Comparison of ENCODE assay signal across 8 mouse cellular contexts in the genomic region with DNA sequence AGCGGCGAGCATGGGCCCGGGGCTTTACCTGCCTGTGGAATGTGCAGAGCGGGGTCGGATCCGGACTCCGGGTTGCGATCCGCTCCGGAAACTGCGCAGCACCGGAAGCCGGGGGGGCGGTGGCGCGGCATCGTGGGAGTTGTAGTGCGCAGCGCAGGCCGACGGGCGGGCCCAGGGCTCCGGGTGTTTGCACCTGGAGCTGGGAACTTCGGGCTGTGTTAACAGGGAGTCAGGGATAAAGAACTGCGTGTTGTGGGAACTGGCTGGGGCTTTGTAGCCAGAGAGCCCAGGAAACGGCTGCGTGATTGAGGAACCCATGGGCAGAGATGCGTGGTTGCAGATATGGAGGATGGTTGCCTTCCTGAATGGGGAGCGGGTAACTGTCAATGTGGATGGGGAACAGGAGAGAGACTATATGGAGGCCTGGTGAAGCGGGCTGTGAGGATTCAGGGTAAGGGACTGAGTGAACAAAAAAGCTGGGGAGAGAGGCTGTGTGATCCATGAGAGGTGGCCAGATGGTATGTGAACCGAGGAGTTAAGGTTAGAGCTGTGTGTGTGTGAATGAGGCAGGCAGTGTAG. TPM values are rescaled to one million over a fixed set of nuclear protein-coding genes. Genes with fewer than 3 reads are reported as not detected.
DNase-seq lines count a peak whose midpoint lies in the region; ATAC-seq and TF ChIP-seq lines count a peak whose summit lies in the region.

A gene (minus strand): TSS at position 110 of the 579 bp plus-strand sequence.

- under 1% methylated on average over 30 of the region's 31 CpGs for WGBS in embryonic facial prominence, embryonic 13.5 days
- under 1% methylated on average over 30 of the region's 31 CpGs for WGBS in limb, embryonic 12.5 days
- under 1% methylated on average over 31 of the region's 31 CpGs for WGBS in midbrain, embryonic 14.5 days
- WGBS in spleen, adult 2 months: under 1% methylated on average over 31 of the region's 31 CpGs

- no peak for TF ChIP-seq CTCF in spleen, adult 2 months (IDR thresholded peaks at IDR 0.05; ENCODE audit: extremely low read depth, insufficient read depth, insufficient read length, insufficient replicate concordance)

- TF ChIP-seq POLR2A in spleen, adult 2 months (IDR thresholded peaks at IDR 0.05; ENCODE audit: low read depth, low read length): no peak

- H3K4me3 ChIP-seq in embryonic facial prominence, embryonic 13.5 days: peak within 1 kb of the TSS; percentile 89
- H3K4me3 ChIP-seq in limb, embryonic 12.5 days (replicated peaks): peak within 1 kb of the TSS; percentile 94
- H3K4me3 ChIP-seq in midbrain, embryonic 14.5 days (replicated peaks; ENCODE audit: low read depth, low read length): peak within 1 kb of the TSS; percentile 84
- H3K4me3 ChIP-seq in spleen, adult 2 months (ENCODE audit: extremely low read depth, insufficient read depth, insufficient read length): peak within 1 kb of the TSS; percentile 90

- H3K27me3 ChIP-seq in embryonic facial prominence, embryonic 13.5 days: no peaks in the 10 kb centered on the region
- no peaks in the 10 kb centered on the region for H3K27me3 ChIP-seq in limb, embryonic 12.5 days
- no peaks in the 10 kb centered on the region for H3K27me3 ChIP-seq in midbrain, embryonic 14.5 days (ENCODE audit: control insufficient read depth, insufficient read depth, low read length)
- no peaks in the 10 kb centered on the region for H3K27me3 ChIP-seq in spleen, adult 2 months (ENCODE audit: control insufficient read depth, insufficient read depth, low read length)

- peak within 1 kb of the TSS; percentile 99 for H3K27ac ChIP-seq in embryonic facial prominence, embryonic 13.5 days
- peak within 1 kb of the TSS; percentile 99 for H3K27ac ChIP-seq in limb, embryonic 12.5 days
- peak within 1 kb of the TSS; percentile 100 for H3K27ac ChIP-seq in midbrain, embryonic 14.5 days (replicated peaks; ENCODE audit: low read depth, low read length)
- peak within 1 kb of the TSS; percentile 94 for H3K27ac ChIP-seq in spleen, adult 2 months (ENCODE audit: insufficient read depth, low read length)

- peaks cover 14% of the 10 kb centered on the region for H3K36me3 ChIP-seq in embryonic facial prominence, embryonic 13.5 days
- H3K36me3 ChIP-seq in limb, embryonic 12.5 days: peaks cover 21% of the 10 kb centered on the region; the same call in 1 of the 2 replicates
- H3K36me3 ChIP-seq in midbrain, embryonic 14.5 days (ENCODE audit: control insufficient read depth, insufficient read depth, low read length): 0 out of 2 replicates have a peak, but pooled peaks cover 8% of the 10 kb centered on the region
- H3K36me3 ChIP-seq in spleen, adult 2 months (ENCODE audit: control insufficient read depth, insufficient read depth, low read length): no peaks in the 10 kb centered on the region

- peaks cover 16% of the 10 kb centered on the region for H3K4me1 ChIP-seq in embryonic facial prominence, embryonic 13.5 days
- H3K4me1 ChIP-seq in limb, embryonic 12.5 days (replicated peaks): peaks cover 18% of the 10 kb centered on the region
- H3K4me1 ChIP-seq in midbrain, embryonic 14.5 days (ENCODE audit: control insufficient read depth, insufficient read depth, low read length): peaks cover 17% of the 10 kb centered on the region
- H3K4me1 ChIP-seq in spleen, adult 2 months (ENCODE audit: control insufficient read depth, insufficient read depth, insufficient read length): peaks cover 7% of the 10 kb centered on the region; the same call in 1 of the 2 replicates

- ATAC-seq in embryonic facial prominence, embryonic 13.5 days (ENCODE audit: insufficient number of reproducible peaks, insufficient read depth, low FRiP score, low TSS enrichment, low read depth): peak; percentile 87
- peak; percentile 88 for ATAC-seq in limb, embryonic 12.5 days (ENCODE audit: insufficient number of reproducible peaks, insufficient read depth, low FRiP score, low TSS enrichment, low read depth)
- ATAC-seq in midbrain, embryonic 14.5 days (ENCODE audit: low FRiP score, low TSS enrichment): peak; percentile 89

- peak within 1 kb of the TSS; percentile 73 for H3K4me2 ChIP-seq in embryonic facial prominence, embryonic 13.5 days
- H3K4me2 ChIP-seq in limb, embryonic 12.5 days: peak within 1 kb of the TSS; percentile 77
- H3K4me2 ChIP-seq in midbrain, embryonic 14.5 days (ENCODE audit: low read length): peak within 1 kb of the TSS; percentile 76

- no peaks in the 10 kb centered on the region for H3K9me3 ChIP-seq in embryonic facial prominence, embryonic 13.5 days
- H3K9me3 ChIP-seq in limb, embryonic 12.5 days: no peaks in the 10 kb centered on the region
- no peaks in the 10 kb centered on the region for H3K9me3 ChIP-seq in midbrain, embryonic 14.5 days (ENCODE audit: control insufficient read depth, low read length)

- DNase-seq in 416B (ENCODE audit: low read depth): peak; percentile 84
- peak; percentile 74 to 75 for DNase-seq in adrenal gland, postnatal 4 days (ENCODE audit: low spot score in 2 of 2)
- peak; percentile 87 for DNase-seq in heart, adult 8-10 months (ENCODE audit: low spot score)
- peak; percentile 79 to 87 for DNase-seq in kidney, adult 8-10 months
- peak; percentile 94 for DNase-seq in midbrain, embryonic 14.5 days
- DNase-seq in spleen, adult 2 months (ENCODE audit: low read depth in 1 of 2, low spot score in 2 of 2): peak; percentile 49 to 84

- peak within 1 kb of the TSS; percentile 99 for H3K9ac ChIP-seq in embryonic facial prominence, embryonic 13.5 days
- H3K9ac ChIP-seq in limb, embryonic 12.5 days (replicated peaks): peak within 1 kb of the TSS; percentile 99
- peak within 1 kb of the TSS; percentile 98 for H3K9ac ChIP-seq in midbrain, embryonic 14.5 days (replicated peaks; ENCODE audit: low read length)

RNA-seq across cellular contexts. Expression of the gene that starts here (rescaled TPM):
- 10 to 100 TPM; 11.1 to 13.1 TPM for total RNA-seq in adrenal gland, postnatal 4 days (2021)
- 12.0 and 13.4 TPM in 2 replicates for polyA plus RNA-seq in embryonic facial prominence, embryonic 13.5 days (2015; fragmentation: Nextera tagmentation; extraction: Ambion mirVana)
- 1 to 10 TPM; 4.5 to 6.5 (median 5.0) TPM for total RNA-seq in heart, adult 8-10 months (2022)
- polyA plus RNA-seq in limb, embryonic 12.5 days (2016; fragmentation: Nextera tagmentation; extraction: Ambion mirVana): 16.2 and 18.1 TPM in 2 replicates
- polyA plus RNA-seq in midbrain, embryonic 14.5 days (2014; fragmentation: Nextera tagmentation; extraction: Ambion mirVana): 10.5 and 13.2 TPM in 2 replicates
- 11.1 and 13.5 TPM in 2 replicates for polyA plus RNA-seq in spleen, adult 2 months (2012; rRNA removed)

Comparison
In these comparisons a context has a peak if more than half of its experiments do, and no peak if none do; other contexts are left out.
1. Peak in every context shown above with its lines: DNase-seq, ATAC-seq, H3K4me3 ChIP-seq and H3K27ac ChIP-seq.